Mouse (Mus musculus): ENCODE measurements around the gene Gm20388.

DNA sequence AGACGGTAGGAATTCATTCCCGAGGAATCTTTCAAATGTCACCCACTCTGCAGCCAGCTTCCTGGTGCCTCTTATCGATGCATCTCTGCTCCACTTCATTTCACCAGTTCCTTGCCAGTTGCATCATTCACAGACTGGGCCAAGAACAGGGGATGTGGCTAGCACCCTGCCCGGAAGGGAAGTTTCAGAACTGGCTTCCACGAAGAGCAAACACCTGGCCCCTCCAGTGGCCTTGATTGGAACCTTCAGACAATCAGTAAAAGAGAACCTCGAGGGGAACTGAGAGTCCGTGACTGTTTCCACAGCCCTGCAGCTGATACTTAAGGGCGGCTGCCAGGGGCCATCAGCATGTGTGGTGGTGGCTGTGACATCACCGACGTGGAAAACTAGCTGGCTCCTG, 1937.9 kb downstream of the Gm20388 start:
- no peak for TF ChIP-seq CTCF (IDR thresholded peaks at IDR 0.05; ENCODE audit: low read depth)
- TF ChIP-seq EP300 (IDR thresholded peaks at IDR 0.05; ENCODE audit: low read depth) = no peak
